Mouse (Mus musculus): ENCODE results near the gene Pgpep1l.
"Not testable (repeated sequence)": the region's sequence is repeated elsewhere in the genome, so short reads cannot be mapped to it uniquely, and the experiment has no call there.

Gene Pgpep1l

GRCm38 (mm10) chr7:68283133-68283520 lies 19.1 kb upstream of the Pgpep1l start:
- not testable (repeated sequence) for DNase-seq (ENCODE audit: low read depth, low spot score)

- DNase-seq (ENCODE audit: low read depth, low spot score): no peak
These were observed 18.5 kb upstream of the Pgpep1l start for GRCm38 (mm10) chr7:68282304-68283132.

- DNase-seq (ENCODE audit: low read depth, low spot score): no peak
These were observed 17.3 kb upstream of the Pgpep1l start for GRCm38 (mm10) chr7:68281341-68281740.

- DNase-seq (ENCODE audit: low read depth, low spot score): no peak
These were observed 16.4 kb upstream of the Pgpep1l start for GRCm38 (mm10) chr7:68280352-68280869.

GRCm38 (mm10) chr7:68279481-68279880 lies 15.4 kb upstream of the Pgpep1l start:
- no peak for DNase-seq (ENCODE audit: low read depth, low spot score)

GRCm38 (mm10) chr7:68278908-68279307 lies 14.9 kb upstream of the Pgpep1l start:
- DNase-seq (ENCODE audit: low read depth, low spot score): no peak

GRCm38 (mm10) chr7:68278385-68278784 lies 14.4 kb upstream of the Pgpep1l start:
- DNase-seq (ENCODE audit: low read depth, low spot score): no peak

- DNase-seq (ENCODE audit: low read depth, low spot score): no peak
These were observed 13.9 kb upstream of the Pgpep1l start for GRCm38 (mm10) chr7:68277897-68278270.

GRCm38 (mm10) chr7:68277054-68277896 lies 13.2 kb upstream of the Pgpep1l start:
- DNase-seq (ENCODE audit: low read depth, low spot score): no peak

- DNase-seq (ENCODE audit: low read depth, low spot score): no peak
These were observed 12.1 kb upstream of the Pgpep1l start for GRCm38 (mm10) chr7:68275838-68276731.

GRCm38 (mm10) chr7:68275445-68275837 lies 11.4 kb upstream of the Pgpep1l start:
- not testable (repeated sequence) for DNase-seq (ENCODE audit: low read depth, low spot score)

GRCm38 (mm10) chr7:68274951-68275350 lies 10.9 kb upstream of the Pgpep1l start:
- no peak for DNase-seq (ENCODE audit: low read depth, low spot score)

- no peak for DNase-seq (ENCODE audit: low read depth, low spot score)
These were observed 10.2 kb upstream of the Pgpep1l start for GRCm38 (mm10) chr7:68274218-68274617.

GRCm38 (mm10) chr7:68273515-68273914 lies 9.5 kb upstream of the Pgpep1l start, which contains the start of gene Fam169b:
Gene Fam169b, plus strand, starts transcription at chr7:68273839.
- no peak for DNase-seq (ENCODE audit: low read depth, low spot score)

GRCm38 (mm10) chr7:68272607-68273006 lies 8.6 kb upstream of the Pgpep1l start:
- no peak for DNase-seq (ENCODE audit: low read depth, low spot score)

GRCm38 (mm10) chr7:68271816-68272215 lies 7.8 kb upstream of the Pgpep1l start:
- no peak for DNase-seq (ENCODE audit: low read depth, low spot score)

GRCm38 (mm10) chr7:68270551-68270950 lies 6.5 kb upstream of the Pgpep1l start:
- no peak for DNase-seq (ENCODE audit: low read depth, low spot score)

GRCm38 (mm10) chr7:68266691-68267090 lies 2.7 kb upstream of the Pgpep1l start:
- no peak for DNase-seq (ENCODE audit: low read depth, low spot score)

- no peak for DNase-seq (ENCODE audit: low read depth, low spot score)
These were observed 1.4 kb upstream of the Pgpep1l start for GRCm38 (mm10) chr7:68265391-68265790.

GRCm38 (mm10) chr7:68264531-68264930 lies 498 bp upstream of the Pgpep1l start:
- DNase-seq (ENCODE audit: low read depth, low spot score): no peak

- no peak for DNase-seq (ENCODE audit: low read depth, low spot score)
These were observed 546 bp downstream of the Pgpep1l start for GRCm38 (mm10) chr7:68263346-68264027.
